Mouse (Mus musculus): ENCODE data around the gene Il17ra. TPM values are rescaled to one million over a fixed set of nuclear protein-coding genes. Genes with fewer than 3 reads are reported as not detected.
A peak's percentile ranks its signal among the peaks of the same experiment; 100 is the strongest.

Gene Il17ra
- polyA plus RNA-seq, 1 experiment from 2014 or later = 3.1 TPM

DNA sequence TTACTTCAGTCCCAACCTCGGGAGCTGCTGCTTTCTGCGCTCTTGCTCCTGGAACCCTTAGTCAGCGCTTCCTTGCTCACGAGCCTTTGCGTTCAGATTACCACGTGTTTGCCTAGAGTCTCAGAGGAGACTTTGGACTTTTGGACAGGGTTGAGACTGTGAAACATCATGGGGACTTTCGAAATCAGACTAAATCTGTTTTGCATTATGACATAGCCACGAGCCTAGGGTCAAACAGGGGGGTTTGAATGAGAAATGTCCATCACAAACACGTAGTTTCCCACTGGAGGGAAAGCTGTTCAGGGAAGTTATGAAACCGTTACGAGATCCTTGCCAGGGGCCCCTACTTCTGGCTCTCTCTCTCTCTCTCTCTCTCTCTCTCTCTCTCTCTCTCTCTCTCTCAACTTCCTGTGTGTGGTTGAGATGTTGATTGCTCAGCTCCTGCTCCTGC lies 8.4 kb upstream of the Il17ra start:
- no peak for ATAC-seq (ENCODE audit: low read depth)
- no peak overlapping the region for H3K9ac ChIP-seq (replicated peaks; ENCODE audit: low read depth, low read length)
- no peaks in the 10 kb centered on the region for H3K4me1 ChIP-seq (ENCODE audit: control insufficient read depth, insufficient read depth, low read length)
- no peak overlapping the region for H3K27ac ChIP-seq (ENCODE audit: low read depth, low read length)
- H3K4me2 ChIP-seq (ENCODE audit: low read depth, low read length) = no peak overlapping the region
- no peaks in the 10 kb centered on the region for H3K36me3 ChIP-seq (ENCODE audit: control insufficient read depth, insufficient read depth, low read length)
- 73% methylated on average over 11 of the region's 11 CpGs for WGBS
- no peaks in the 10 kb centered on the region for H3K9me3 ChIP-seq (ENCODE audit: control insufficient read depth, low read length)
- no peaks in the 10 kb centered on the region for H3K27me3 ChIP-seq (ENCODE audit: control insufficient read depth, insufficient read depth, low read length)
- H3K4me3 ChIP-seq (ENCODE audit: low read depth, low read length) = no peak overlapping the region

- Histone ChIP-seq H3K4me1 (ENCODE audit: control insufficient read depth, insufficient read depth, low read length) (no peaks in the 10 kb centered on the region), H3K36me3 (ENCODE audit: control insufficient read depth, insufficient read depth, low read length) (no peaks in the 10 kb centered on the region), H3K9me3 (ENCODE audit: control insufficient read depth, low read length) (no peaks in the 10 kb centered on the region), H3K4me2 (ENCODE audit: low read depth, low read length) (no peak overlapping the region), H3K27ac (ENCODE audit: low read depth, low read length) (no peak overlapping the region), H3K27me3 (ENCODE audit: control insufficient read depth, insufficient read depth, low read length) (peaks cover 6% of the 10 kb centered on the region; the same call in 1 of the 2 replicates), H3K9ac (replicated peaks; ENCODE audit: low read depth, low read length) (no peak overlapping the region), H3K4me3 (ENCODE audit: low read depth, low read length) (no peak overlapping the region)
- ATAC-seq (ENCODE audit: low read depth) = no peak
- WGBS = 70% methylated on average over 7 of the region's 7 CpGs
These were observed 6.0 kb upstream of the Il17ra start for GRCm38 (mm10) chr6:120457074-120457473.

DNA sequence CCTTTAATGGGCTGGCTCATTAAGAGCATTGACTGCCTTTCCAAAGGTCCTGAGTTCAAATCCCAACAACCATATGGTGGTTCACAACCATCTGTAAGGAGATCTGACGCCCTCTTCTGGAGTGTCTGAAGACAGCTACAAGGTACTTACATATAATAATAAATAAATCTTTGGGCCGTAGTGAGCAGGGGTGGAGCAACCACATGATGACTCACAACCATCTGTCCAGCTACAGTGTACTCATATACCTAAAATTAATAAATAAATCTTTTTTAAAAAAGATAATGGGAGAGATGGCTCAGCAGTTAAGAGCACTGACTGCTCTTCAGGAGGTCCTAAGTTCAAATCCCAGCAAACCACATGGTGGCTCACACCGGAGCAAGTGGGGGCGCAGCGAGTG lies 5.3 kb upstream of the Il17ra start:
- no peaks in the 10 kb centered on the region for H3K9me3 ChIP-seq (ENCODE audit: control insufficient read depth, low read length)
- H3K36me3 ChIP-seq (ENCODE audit: control insufficient read depth, insufficient read depth, low read length) = no peaks in the 10 kb centered on the region
- no peak for ATAC-seq (ENCODE audit: low read depth)
- H3K4me2 ChIP-seq (ENCODE audit: low read depth, low read length) = no peak overlapping the region
- H3K9ac ChIP-seq (replicated peaks; ENCODE audit: low read depth, low read length) = no peak overlapping the region
- 86% methylated on average over 5 of the region's 5 CpGs for WGBS
- H3K4me1 ChIP-seq (ENCODE audit: control insufficient read depth, insufficient read depth, low read length) = no peaks in the 10 kb centered on the region
- peaks cover 8% of the 10 kb centered on the region; the same call in 1 of the 2 replicates for H3K27me3 ChIP-seq (ENCODE audit: control insufficient read depth, insufficient read depth, low read length)
- no peak overlapping the region for H3K27ac ChIP-seq (ENCODE audit: low read depth, low read length)
- no peak overlapping the region for H3K4me3 ChIP-seq (ENCODE audit: low read depth, low read length)

GRCm38 (mm10) chr6:120461217-120461616 lies 1.8 kb upstream of the Il17ra start:
- Histone ChIP-seq H3K9ac (replicated peaks; ENCODE audit: low read depth, low read length) (no peak overlapping the region), H3K27me3 (ENCODE audit: control insufficient read depth, insufficient read depth, low read length) (peaks cover 11% of the 10 kb centered on the region), H3K27ac (ENCODE audit: low read depth, low read length) (no peak overlapping the region), H3K4me2 (ENCODE audit: low read depth, low read length) (no peak overlapping the region), H3K9me3 (ENCODE audit: control insufficient read depth, low read length) (no peaks in the 10 kb centered on the region), H3K4me3 (ENCODE audit: low read depth, low read length) (no peak overlapping the region), H3K4me1 (ENCODE audit: control insufficient read depth, insufficient read depth, low read length) (no peaks in the 10 kb centered on the region), H3K36me3 (ENCODE audit: control insufficient read depth, insufficient read depth, low read length) (no peaks in the 10 kb centered on the region)
- 68% methylated on average over 15 of the region's 15 CpGs for WGBS
- ATAC-seq (ENCODE audit: low read depth) = no peak

DNA sequence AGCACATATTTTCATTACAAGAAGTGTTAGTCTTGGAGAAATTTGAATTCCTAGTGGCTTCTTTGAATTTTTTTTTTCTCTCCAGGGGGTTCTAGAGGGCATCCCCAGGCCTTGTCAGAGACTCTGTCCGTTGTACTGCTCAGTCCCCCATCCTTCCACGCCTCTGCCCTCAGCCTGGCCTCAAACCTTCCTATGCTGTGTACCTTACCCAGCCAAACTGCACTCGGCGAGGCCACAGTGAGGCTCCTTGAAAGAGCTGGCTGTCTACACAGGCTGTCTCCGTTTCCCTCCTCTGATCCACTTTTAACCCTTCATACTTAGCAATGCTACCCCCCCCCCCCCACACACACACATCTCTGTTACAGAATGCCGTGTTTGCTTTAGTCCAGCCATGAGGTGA lies 796 bp upstream of the Il17ra start:
- no peak overlapping the region for H3K27ac ChIP-seq (ENCODE audit: low read depth, low read length)
- H3K27me3 ChIP-seq (ENCODE audit: control insufficient read depth, insufficient read depth, low read length) = peaks cover 11% of the 10 kb centered on the region
- no peaks in the 10 kb centered on the region for H3K4me1 ChIP-seq (ENCODE audit: control insufficient read depth, insufficient read depth, low read length)
- H3K9ac ChIP-seq (replicated peaks; ENCODE audit: low read depth, low read length) = no peak overlapping the region
- H3K4me2 ChIP-seq (ENCODE audit: low read depth, low read length) = no peak overlapping the region
- H3K9me3 ChIP-seq (ENCODE audit: control insufficient read depth, low read length) = no peaks in the 10 kb centered on the region
- 46% methylated on average over 6 of the region's 6 CpGs for WGBS
- no peak for ATAC-seq (ENCODE audit: low read depth)
- no peaks in the 10 kb centered on the region for H3K36me3 ChIP-seq (ENCODE audit: control insufficient read depth, insufficient read depth, low read length)
- H3K4me3 ChIP-seq (ENCODE audit: low read depth, low read length) = no peak overlapping the region

GRCm38 (mm10) chr6:120463884-120464283 lies 837 bp downstream of the Il17ra start:
- H3K9me3 ChIP-seq (ENCODE audit: control insufficient read depth, low read length) = no peaks in the 10 kb centered on the region
- H3K27me3 ChIP-seq (ENCODE audit: control insufficient read depth, insufficient read depth, low read length) = peaks cover 11% of the 10 kb centered on the region
- H3K36me3 ChIP-seq (ENCODE audit: control insufficient read depth, insufficient read depth, low read length) = no peaks in the 10 kb centered on the region
- WGBS = 4% methylated on average over 11 of the region's 11 CpGs
- H3K4me3 ChIP-seq (ENCODE audit: low read depth, low read length) = peak overlapping the region; percentile 48
- no peak for ATAC-seq (ENCODE audit: low read depth)
- no peaks in the 10 kb centered on the region for H3K4me1 ChIP-seq (ENCODE audit: control insufficient read depth, insufficient read depth, low read length)
- peak overlapping the region; percentile 56 for H3K4me2 ChIP-seq (ENCODE audit: low read depth, low read length)
- H3K27ac ChIP-seq (ENCODE audit: low read depth, low read length) = no peak overlapping the region
- no peak overlapping the region for H3K9ac ChIP-seq (replicated peaks; ENCODE audit: low read depth, low read length)

DNA sequence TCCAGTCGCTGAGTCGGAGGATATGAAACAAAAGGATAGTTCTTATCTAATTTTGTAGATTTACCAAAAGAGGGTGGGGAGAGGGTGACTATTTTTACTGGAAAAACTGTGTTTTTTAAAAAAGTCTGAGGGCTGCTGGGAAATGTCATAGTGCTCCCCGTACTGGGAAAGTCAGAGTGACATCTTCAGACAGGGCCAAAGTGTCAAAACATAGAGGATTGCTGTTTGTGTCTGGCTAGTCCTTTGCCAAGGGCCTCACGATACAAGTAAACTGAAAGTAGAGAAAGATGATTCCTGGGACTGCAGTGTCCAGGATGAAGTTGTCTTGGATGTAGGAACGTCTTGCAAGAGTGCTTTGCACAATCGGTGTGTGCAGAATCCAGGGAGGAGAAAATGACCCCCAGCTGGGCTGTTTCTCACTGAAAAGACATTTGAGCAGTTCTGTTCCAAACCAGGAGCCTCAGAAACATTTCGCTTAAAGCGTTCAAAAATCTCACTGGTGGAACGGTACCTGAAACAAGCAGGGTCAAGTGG lies 1.4 kb downstream of the Il17ra start:
- Histone ChIP-seq H3K9me3 (ENCODE audit: control insufficient read depth, low read length) (no peaks in the 10 kb centered on the region), H3K9ac (replicated peaks; ENCODE audit: low read depth, low read length) (no peak overlapping the region), H3K4me1 (ENCODE audit: control insufficient read depth, insufficient read depth, low read length) (no peaks in the 10 kb centered on the region), H3K4me2 (ENCODE audit: low read depth, low read length) (peak overlapping the region; percentile 56), H3K4me3 (ENCODE audit: low read depth, low read length) (peak overlapping the region; percentile 48; the same call in 1 of the 2 replicates), H3K27me3 (ENCODE audit: control insufficient read depth, insufficient read depth, low read length) (peaks cover 11% of the 10 kb centered on the region), H3K27ac (ENCODE audit: low read depth, low read length) (no peak overlapping the region), H3K36me3 (ENCODE audit: control insufficient read depth, insufficient read depth, low read length) (no peaks in the 10 kb centered on the region)
- no peak for ATAC-seq (ENCODE audit: low read depth)
- 47% methylated on average over 9 of the region's 9 CpGs for WGBS

DNA sequence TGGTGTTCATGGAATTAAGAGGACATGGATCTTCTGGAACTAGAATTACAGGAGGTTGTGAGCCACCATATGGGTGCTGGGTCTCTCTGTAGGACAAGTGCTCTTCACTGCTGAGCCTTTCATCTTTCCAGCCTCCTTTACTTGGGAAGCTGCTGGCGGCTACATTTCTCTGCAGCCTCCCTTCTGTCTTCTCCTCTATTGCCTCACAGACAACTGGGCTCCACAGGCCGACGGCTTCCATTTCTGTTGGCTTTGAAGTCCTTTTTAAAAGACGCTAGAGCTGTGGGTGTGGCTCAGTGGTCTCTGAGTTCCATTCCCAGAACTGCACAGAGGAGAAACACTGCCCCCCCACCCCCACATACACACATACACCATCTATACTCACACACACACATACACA lies 2.3 kb downstream of the Il17ra start:
- H3K4me1 ChIP-seq (ENCODE audit: control insufficient read depth, insufficient read depth, low read length) = peaks cover 4% of the 10 kb centered on the region; the same call in 1 of the 2 replicates
- H3K4me3 ChIP-seq (ENCODE audit: low read depth, low read length) = no peak overlapping the region
- 25% methylated on average over 4 of the region's 4 CpGs for WGBS

GRCm38 (mm10) chr6:120466609-120467329 lies 3.7 kb downstream of the Il17ra start:
- no peak overlapping the region for H3K9ac ChIP-seq (replicated peaks; ENCODE audit: low read depth, low read length)
- no peak for ATAC-seq (ENCODE audit: low read depth)
- no peak overlapping the region for H3K4me3 ChIP-seq (ENCODE audit: low read depth, low read length)
- H3K9me3 ChIP-seq (ENCODE audit: control insufficient read depth, low read length) = no peaks in the 10 kb centered on the region
- H3K27me3 ChIP-seq (ENCODE audit: control insufficient read depth, insufficient read depth, low read length) = peaks cover 6% of the 10 kb centered on the region
- 80% methylated on average over 10 of the region's 10 CpGs for WGBS
- peaks cover 6% of the 10 kb centered on the region; the same call in 1 of the 2 replicates for H3K4me1 ChIP-seq (ENCODE audit: control insufficient read depth, insufficient read depth, low read length)
- H3K36me3 ChIP-seq (ENCODE audit: control insufficient read depth, insufficient read depth, low read length) = no peaks in the 10 kb centered on the region
- no peak overlapping the region for H3K4me2 ChIP-seq (ENCODE audit: low read depth, low read length)
- H3K27ac ChIP-seq (ENCODE audit: low read depth, low read length) = no peak overlapping the region

More for the DNA sequence above, 2.3 kb downstream of the Il17ra start:
- no peaks in the 10 kb centered on the region for H3K9me3 ChIP-seq (ENCODE audit: control insufficient read depth, low read length)
- peaks cover 11% of the 10 kb centered on the region for H3K27me3 ChIP-seq (ENCODE audit: control insufficient read depth, insufficient read depth, low read length)
- no peak for ATAC-seq (ENCODE audit: low read depth)
- no peak overlapping the region for H3K9ac ChIP-seq (replicated peaks; ENCODE audit: low read depth, low read length)
- no peaks in the 10 kb centered on the region for H3K36me3 ChIP-seq (ENCODE audit: control insufficient read depth, insufficient read depth, low read length)
- no peak overlapping the region for H3K27ac ChIP-seq (ENCODE audit: low read depth, low read length)
- no peak overlapping the region for H3K4me2 ChIP-seq (ENCODE audit: low read depth, low read length)
